Mouse (Mus musculus): ENCODE results near the gene Slc36a3. TPM values are rescaled to one million over a fixed set of nuclear protein-coding genes. Genes with fewer than 3 reads are reported as not detected.
"Not testable (repeated sequence)": the region's sequence is repeated elsewhere in the genome, so short reads cannot be mapped to it uniquely, and the experiment has no call there.

The Slc36a3 gene
- polyA plus RNA-seq, 1 experiment from 2014 or later, result not detected

GRCm38 (mm10) chr11:55117031-55117430, 34.5 kb downstream of the Slc36a3 start:
- peaks cover 10% of the 10 kb centered on the region; the same call in 1 of the 2 replicates for H3K9me3 ChIP-seq
- ATAC-seq (ENCODE audit: low FRiP score, low read depth), result no peak
- no peaks in the 10 kb centered on the region for H3K27me3 ChIP-seq (replicated peaks)
- no peaks in the 10 kb centered on the region for H3K36me3 ChIP-seq
- 88% methylated on average over 2 of the region's 2 CpGs for WGBS
- H3K9ac ChIP-seq, result no peak overlapping the region
- H3K27ac ChIP-seq, result no peak overlapping the region
- no peak overlapping the region for H3K4me3 ChIP-seq
- no peak overlapping the region for H3K4me2 ChIP-seq (replicated peaks)
- no peaks in the 10 kb centered on the region for H3K4me1 ChIP-seq

GRCm38 (mm10) chr11:55116004-55116403, 35.5 kb downstream of the Slc36a3 start:
- no peak for ATAC-seq (ENCODE audit: low FRiP score, low read depth)
- Histone ChIP-seq H3K9ac (no peak overlapping the region), H3K4me1 (no peaks in the 10 kb centered on the region), H3K4me3 (no peak overlapping the region), H3K27ac (no peak overlapping the region), H3K27me3 (replicated peaks) (no peaks in the 10 kb centered on the region), H3K9me3 (peaks cover 10% of the 10 kb centered on the region; the same call in 1 of the 2 replicates), H3K4me2 (replicated peaks) (no peak overlapping the region), H3K36me3 (no peaks in the 10 kb centered on the region)
- WGBS, result 93% methylated on average over 3 of the region's 3 CpGs

GRCm38 (mm10) chr11:55114291-55114690, 37.2 kb downstream of the Slc36a3 start:
- no peak overlapping the region for H3K4me3 ChIP-seq
- H3K4me2 ChIP-seq (replicated peaks), result no peak overlapping the region
- H3K4me1 ChIP-seq, result no peaks in the 10 kb centered on the region
- no peak overlapping the region for H3K9ac ChIP-seq
- no peak for ATAC-seq (ENCODE audit: low FRiP score, low read depth)
- WGBS, result 86% methylated on average over 2 of the region's 2 CpGs
- H3K9me3 ChIP-seq, result peaks cover 3% of the 10 kb centered on the region; the same call in 1 of the 2 replicates
- no peak overlapping the region for H3K27ac ChIP-seq
- no peaks in the 10 kb centered on the region for H3K27me3 ChIP-seq (replicated peaks)
- no peaks in the 10 kb centered on the region for H3K36me3 ChIP-seq

GRCm38 (mm10) chr11:55113861-55114250, 37.7 kb downstream of the Slc36a3 start:
- ATAC-seq (ENCODE audit: low FRiP score, low read depth); H3K9me3 ChIP-seq; H3K4me3 ChIP-seq; H3K36me3 ChIP-seq; H3K27ac ChIP-seq; H3K4me1 ChIP-seq; H3K4me2 ChIP-seq (replicated peaks); H3K9ac ChIP-seq; H3K27me3 ChIP-seq (replicated peaks): not testable (repeated sequence)
- 40% methylated on average over 4 of the region's 4 CpGs for WGBS

GRCm38 (mm10) chr11:55113209-55113860, 38.2 kb downstream of the Slc36a3 start:
- no peaks in the 10 kb centered on the region for H3K27me3 ChIP-seq (replicated peaks)
- no peak for ATAC-seq (ENCODE audit: low FRiP score, low read depth)
- H3K9me3 ChIP-seq, result no peaks in the 10 kb centered on the region
- 67% methylated on average over 7 of the region's 7 CpGs for WGBS
- H3K4me3 ChIP-seq, result no peak overlapping the region
- no peaks in the 10 kb centered on the region for H3K36me3 ChIP-seq
- H3K4me2 ChIP-seq (replicated peaks), result no peak overlapping the region
- H3K9ac ChIP-seq, result 0 out of 2 replicates have a peak overlapping the region, but pooled peaks have one; percentile 13
- H3K4me1 ChIP-seq, result no peaks in the 10 kb centered on the region
- H3K27ac ChIP-seq, result no peak overlapping the region

- Histone ChIP-seq H3K9ac (no peak overlapping the region; the same call in 1 of the 2 replicates), H3K4me1 (no peaks in the 10 kb centered on the region), H3K36me3 (no peaks in the 10 kb centered on the region), H3K9me3 (no peaks in the 10 kb centered on the region), H3K4me2 (replicated peaks) (no peak overlapping the region), H3K27me3 (replicated peaks) (no peaks in the 10 kb centered on the region), H3K4me3 (no peak overlapping the region), H3K27ac (no peak overlapping the region)
- 73% methylated on average over 7 of the region's 7 CpGs for WGBS
- ATAC-seq (ENCODE audit: low FRiP score, low read depth), result no peak
These were observed 40.8 kb downstream of the Slc36a3 start for GRCm38 (mm10) chr11:55110566-55111169.

- no peaks in the 10 kb centered on the region for H3K9me3 ChIP-seq
- H3K9ac ChIP-seq, result no peak overlapping the region
- no peaks in the 10 kb centered on the region for H3K4me1 ChIP-seq
- ATAC-seq (ENCODE audit: low FRiP score, low read depth), result no peak
- H3K27me3 ChIP-seq (replicated peaks), result no peaks in the 10 kb centered on the region
- H3K27ac ChIP-seq, result no peak overlapping the region
- no peaks in the 10 kb centered on the region for H3K36me3 ChIP-seq
- H3K4me3 ChIP-seq, result no peak overlapping the region
- H3K4me2 ChIP-seq (replicated peaks), result no peak overlapping the region
- 97% methylated on average over 7 of the region's 7 CpGs for WGBS
These were observed 41.8 kb downstream of the Slc36a3 start for GRCm38 (mm10) chr11:55109521-55110300.

- Histone ChIP-seq H3K4me1 (no peaks in the 10 kb centered on the region), H3K27me3 (replicated peaks) (no peaks in the 10 kb centered on the region), H3K36me3 (no peaks in the 10 kb centered on the region), H3K9me3 (no peaks in the 10 kb centered on the region), H3K9ac (no peak overlapping the region), H3K27ac (no peak overlapping the region), H3K4me2 (replicated peaks) (no peak overlapping the region), H3K4me3 (no peak overlapping the region)
- 88% methylated on average over 1 of the region's 1 CpGs for WGBS
- no peak for ATAC-seq (ENCODE audit: low FRiP score, low read depth)
These were observed 44.9 kb downstream of the Slc36a3 start for GRCm38 (mm10) chr11:55106636-55107035.

GRCm38 (mm10) chr11:55105389-55105788, 46.1 kb downstream of the Slc36a3 start:
- Histone ChIP-seq H3K9ac (no peak overlapping the region), H3K36me3 (no peaks in the 10 kb centered on the region), H3K4me1 (no peaks in the 10 kb centered on the region), H3K9me3 (no peaks in the 10 kb centered on the region), H3K4me2 (replicated peaks) (no peak overlapping the region), H3K27ac (no peak overlapping the region), H3K27me3 (replicated peaks) (no peaks in the 10 kb centered on the region), H3K4me3 (no peak overlapping the region)
- 89% methylated on average over 4 of the region's 4 CpGs for WGBS
- ATAC-seq (ENCODE audit: low FRiP score, low read depth), result no peak

- no peak for ATAC-seq (ENCODE audit: low FRiP score, low read depth)
- no peaks in the 10 kb centered on the region for H3K27me3 ChIP-seq (replicated peaks)
- H3K4me3 ChIP-seq, result no peak overlapping the region
- H3K4me2 ChIP-seq (replicated peaks), result no peak overlapping the region
- no peaks in the 10 kb centered on the region for H3K9me3 ChIP-seq
- H3K9ac ChIP-seq, result no peak overlapping the region
- H3K36me3 ChIP-seq, result no peaks in the 10 kb centered on the region
- no peaks in the 10 kb centered on the region; the same call in 1 of the 2 replicates for H3K4me1 ChIP-seq
- no peak overlapping the region for H3K27ac ChIP-seq
- 71% methylated on average over 3 of the region's 3 CpGs for WGBS
These were observed 48.3 kb downstream of the Slc36a3 start for GRCm38 (mm10) chr11:55103229-55103628.

- H3K9me3 ChIP-seq, result no peaks in the 10 kb centered on the region
- H3K27me3 ChIP-seq (replicated peaks), result no peaks in the 10 kb centered on the region
- WGBS, result 89% methylated on average over 3 of the region's 3 CpGs
- no peaks in the 10 kb centered on the region for H3K36me3 ChIP-seq
- no peak overlapping the region for H3K27ac ChIP-seq
- H3K4me1 ChIP-seq, result no peaks in the 10 kb centered on the region; the same call in 1 of the 2 replicates
- H3K9ac ChIP-seq, result no peak overlapping the region
- ATAC-seq (ENCODE audit: low FRiP score, low read depth), result no peak
- H3K4me3 ChIP-seq, result no peak overlapping the region
- no peak overlapping the region for H3K4me2 ChIP-seq (replicated peaks)
These were observed 49.5 kb downstream of the Slc36a3 start for GRCm38 (mm10) chr11:55102015-55102414.

GRCm38 (mm10) chr11:55099868-55100267, 51.6 kb downstream of the Slc36a3 start:
- no peak overlapping the region for H3K9ac ChIP-seq
- no peaks in the 10 kb centered on the region for H3K9me3 ChIP-seq
- no peaks in the 10 kb centered on the region for H3K36me3 ChIP-seq
- WGBS, result 48% methylated on average over 4 of the region's 4 CpGs
- H3K27me3 ChIP-seq (replicated peaks), result no peaks in the 10 kb centered on the region
- H3K4me2 ChIP-seq (replicated peaks), result no peak overlapping the region
- no peak for ATAC-seq (ENCODE audit: low FRiP score, low read depth)
- no peak overlapping the region for H3K27ac ChIP-seq
- H3K4me1 ChIP-seq, result no peaks in the 10 kb centered on the region; the same call in 1 of the 2 replicates
- H3K4me3 ChIP-seq, result no peak overlapping the region
